Mouse (Mus musculus): ENCODE measurements around the gene Dab2. TPM values are rescaled to one million over a fixed set of nuclear protein-coding genes. Genes with fewer than 3 reads are reported as not detected.
A peak's percentile ranks its signal among the peaks of the same experiment; 100 is the strongest.

The Dab2 gene
- total and polyA plus RNA-seq, 2 experiments, result 7.9 to 8.1 TPM

- Histone ChIP-seq H3K36me3 (ENCODE audit: control insufficient read depth, insufficient read depth, low read length) (no peaks in the 10 kb centered on the region; the same call in none of the 2 replicates), H3K27me3 (ENCODE audit: control insufficient read depth, insufficient read depth, low read length) (no peaks in the 10 kb centered on the region), H3K79me2 (ENCODE audit: control insufficient read depth, insufficient read depth, low read length) (no peaks in the 10 kb centered on the region), H3K4me1 (ENCODE audit: control insufficient read depth, insufficient read depth, low read length) (no peaks in the 10 kb centered on the region), H3K4me3 (ENCODE audit: insufficient read depth, low read depth, low read length) (no peak overlapping the region), H3K27ac (replicated peaks; ENCODE audit: insufficient read depth, low read depth, low read length) (no peak overlapping the region), H3K9ac (ENCODE audit: low read depth, low read length) (no peak overlapping the region)
- no peak for DNase-seq (ENCODE audit: extremely low read depth, low read depth, low spot score)
- WGBS, result 86% methylated on average over 7 of the region's 7 CpGs
- no peak for TF ChIP-seq CTCF (IDR thresholded peaks at IDR 0.05; ENCODE audit: low read depth, low read length)
- TF ChIP-seq POLR2A (IDR thresholded peaks at IDR 0.05; ENCODE audit: extremely low read depth, insufficient read depth, low read length), result no peak
Observed at GRCm38 (mm10) chr15:6431777-6432176, 132.2 kb downstream of the Dab2 start.

GRCm38 (mm10) chr15:6432411-6432810 is 132.8 kb downstream of the Dab2 start:
- WGBS, result 83% methylated on average over 7 of the region's 7 CpGs

GRCm38 (mm10) chr15:6435281-6435680 is 135.7 kb downstream of the Dab2 start:
- TF ChIP-seq POLR2A (IDR thresholded peaks at IDR 0.05; ENCODE audit: extremely low read depth, insufficient read depth, low read length), result no peak
- TF ChIP-seq CTCF (IDR thresholded peaks at IDR 0.05; ENCODE audit: low read depth, low read length), result no peak
- 91% methylated on average over 7 of the region's 7 CpGs for WGBS

More at GRCm38 (mm10) chr15:6432411-6432810, 132.8 kb downstream of the Dab2 start:
- Histone ChIP-seq H3K27me3 (ENCODE audit: control insufficient read depth, insufficient read depth, low read length) (no peaks in the 10 kb centered on the region), H3K9ac (ENCODE audit: low read depth, low read length) (no peak overlapping the region), H3K79me2 (ENCODE audit: control insufficient read depth, insufficient read depth, low read length) (no peaks in the 10 kb centered on the region), H3K4me3 (ENCODE audit: insufficient read depth, low read depth, low read length) (no peak overlapping the region), H3K4me1 (ENCODE audit: control insufficient read depth, insufficient read depth, low read length) (no peaks in the 10 kb centered on the region), H3K36me3 (ENCODE audit: control insufficient read depth, insufficient read depth, low read length) (no peaks in the 10 kb centered on the region; the same call in none of the 2 replicates), H3K27ac (replicated peaks; ENCODE audit: insufficient read depth, low read depth, low read length) (no peak overlapping the region)
- no peak for DNase-seq (ENCODE audit: extremely low read depth, low read depth, low spot score)
- TF ChIP-seq CTCF (IDR thresholded peaks at IDR 0.05; ENCODE audit: low read depth, low read length) (no peak), POLR2A (IDR thresholded peaks at IDR 0.05; ENCODE audit: extremely low read depth, insufficient read depth, low read length) (no peak)

GRCm38 (mm10) chr15:6435773-6436172 is 136.2 kb downstream of the Dab2 start:
- TF ChIP-seq CTCF (IDR thresholded peaks at IDR 0.05; ENCODE audit: low read depth, low read length) (peak; percentile 76), POLR2A (IDR thresholded peaks at IDR 0.05; ENCODE audit: extremely low read depth, insufficient read depth, low read length) (no peak)
- no peak overlapping the region for H3K4me3 ChIP-seq (ENCODE audit: insufficient read depth, low read depth, low read length)
- H3K27me3 ChIP-seq (ENCODE audit: control insufficient read depth, insufficient read depth, low read length), result no peaks in the 10 kb centered on the region
- H3K4me1 ChIP-seq (ENCODE audit: control insufficient read depth, insufficient read depth, low read length), result peaks cover 14% of the 10 kb centered on the region; the same call in 1 of the 2 replicates
- no peaks in the 10 kb centered on the region for H3K79me2 ChIP-seq (ENCODE audit: control insufficient read depth, insufficient read depth, low read length)
- H3K36me3 ChIP-seq (ENCODE audit: control insufficient read depth, insufficient read depth, low read length), result peaks cover 2% of the 10 kb centered on the region
- DNase-seq (ENCODE audit: extremely low read depth, low read depth, low spot score), result peak; percentile 63
- 24% methylated on average over 2 of the region's 2 CpGs for WGBS
- no peak overlapping the region for H3K9ac ChIP-seq (ENCODE audit: low read depth, low read length)
- H3K27ac ChIP-seq (replicated peaks; ENCODE audit: insufficient read depth, low read depth, low read length), result no peak overlapping the region

More at GRCm38 (mm10) chr15:6435281-6435680, 135.7 kb downstream of the Dab2 start:
- Histone ChIP-seq H3K27me3 (ENCODE audit: control insufficient read depth, insufficient read depth, low read length) (no peaks in the 10 kb centered on the region), H3K36me3 (ENCODE audit: control insufficient read depth, insufficient read depth, low read length) (peaks cover 2% of the 10 kb centered on the region), H3K4me3 (ENCODE audit: insufficient read depth, low read depth, low read length) (no peak overlapping the region), H3K79me2 (ENCODE audit: control insufficient read depth, insufficient read depth, low read length) (no peaks in the 10 kb centered on the region), H3K27ac (replicated peaks; ENCODE audit: insufficient read depth, low read depth, low read length) (no peak overlapping the region), H3K9ac (ENCODE audit: low read depth, low read length) (no peak overlapping the region), H3K4me1 (ENCODE audit: control insufficient read depth, insufficient read depth, low read length) (peaks cover 14% of the 10 kb centered on the region; the same call in 1 of the 2 replicates)
- DNase-seq (ENCODE audit: extremely low read depth, low read depth, low spot score), result no peak

- H3K4me3 ChIP-seq (ENCODE audit: insufficient read depth, low read depth, low read length), result no peak overlapping the region
- H3K9ac ChIP-seq (ENCODE audit: low read depth, low read length), result no peak overlapping the region
- peak overlapping the region; percentile 44 for H3K27ac ChIP-seq (replicated peaks; ENCODE audit: insufficient read depth, low read depth, low read length)
- 20% methylated on average over 3 of the region's 3 CpGs for WGBS
- TF ChIP-seq POLR2A (IDR thresholded peaks at IDR 0.05; ENCODE audit: extremely low read depth, insufficient read depth, low read length) (no peak), CTCF (IDR thresholded peaks at IDR 0.05; ENCODE audit: low read depth, low read length) (no peak)
- peaks cover 29% of the 10 kb centered on the region for H3K4me1 ChIP-seq (ENCODE audit: control insufficient read depth, insufficient read depth, low read length)
- H3K79me2 ChIP-seq (ENCODE audit: control insufficient read depth, insufficient read depth, low read length), result no peaks in the 10 kb centered on the region
- peaks cover 2% of the 10 kb centered on the region for H3K36me3 ChIP-seq (ENCODE audit: control insufficient read depth, insufficient read depth, low read length)
- no peaks in the 10 kb centered on the region for H3K27me3 ChIP-seq (ENCODE audit: control insufficient read depth, insufficient read depth, low read length)
- peak; percentile 95 for DNase-seq (ENCODE audit: extremely low read depth, low read depth, low spot score)
Observed at GRCm38 (mm10) chr15:6438685-6439084, 139.1 kb downstream of the Dab2 start.

GRCm38 (mm10) chr15:6444452-6444851 is 144.9 kb downstream of the Dab2 start:
- 21% methylated on average over 2 of the region's 2 CpGs for WGBS
- TF ChIP-seq CTCF (IDR thresholded peaks at IDR 0.05; ENCODE audit: low read depth, low read length) (no peak), POLR2A (IDR thresholded peaks at IDR 0.05; ENCODE audit: extremely low read depth, insufficient read depth, low read length) (no peak)
- H3K4me3 ChIP-seq (ENCODE audit: insufficient read depth, low read depth, low read length), result no peak overlapping the region

More at GRCm38 (mm10) chr15:6444452-6444851, 144.9 kb downstream of the Dab2 start:
- Histone ChIP-seq H3K4me1 (ENCODE audit: control insufficient read depth, insufficient read depth, low read length) (peaks cover 36% of the 10 kb centered on the region), H3K27me3 (ENCODE audit: control insufficient read depth, insufficient read depth, low read length) (no peaks in the 10 kb centered on the region), H3K27ac (replicated peaks; ENCODE audit: insufficient read depth, low read depth, low read length) (peak overlapping the region; percentile 83), H3K36me3 (ENCODE audit: control insufficient read depth, insufficient read depth, low read length) (no peaks in the 10 kb centered on the region), H3K9ac (ENCODE audit: low read depth, low read length) (peak overlapping the region; percentile 14; the same call in 1 of the 2 replicates), H3K79me2 (ENCODE audit: control insufficient read depth, insufficient read depth, low read length) (peaks cover 11% of the 10 kb centered on the region; the same call in 1 of the 2 replicates)
- peak; percentile 80 for DNase-seq (ENCODE audit: extremely low read depth, low read depth, low spot score)

Measured in liver, adult 2 months (tissue).